Mouse (Mus musculus) heart, postnatal 0 days (tissue): Measurements from ENCODE around the gene Slc24a3. TPM values are rescaled to one million over a fixed set of nuclear protein-coding genes. Genes with fewer than 3 reads are reported as not detected.

Experiments used
- ATAC-seq: fragments of 200-750 bp; cut with Nextera tagmentation; 2 replicates; pipeline ENCODE4 v1.8.0; 2017; ENCODE audit warnings: low read depth, moderate number of reproducible peaks, moderate library complexity; ENCODE audit not compliant: insufficient read depth
- DNase-seq: peaks from one replicate; pipeline ENCODE4 v3.0.0-alpha.2; 2016; ENCODE audit warnings: low spot score
- H3K27ac ChIP-seq: fragments of 300-500 bp; sonication (generic); 2 replicates; pipeline ENCODE4 v1.5.1; 2014; ENCODE audit warnings: low read depth, mild to moderate bottlenecking
- H3K27me3 ChIP-seq: fragments of 300-500 bp; sonication (generic); 2 replicates; pipeline ENCODE4 v1.6.1; 2014; ENCODE audit warnings: low read length, mixed read lengths; ENCODE audit not compliant: control insufficient read depth, insufficient read depth
- H3K36me3 ChIP-seq: fragments of 300-500 bp; sonication (generic); replicated peaks from 2 replicates; pipeline ENCODE4 v1.6.1; 2014; ENCODE audit warnings: low read length, mixed read lengths; ENCODE audit not compliant: control insufficient read depth, insufficient read depth
- H3K4me1 ChIP-seq: fragments of 300-500 bp; sonication (generic); 2 replicates; pipeline ENCODE4 v1.6.1; 2014; ENCODE audit warnings: antibody characterized with exemption; ENCODE audit not compliant: control insufficient read depth, insufficient read depth
- H3K4me2 ChIP-seq: fragments of 300-500 bp; sonication (generic); 2 replicates; pipeline ENCODE4 v1.6.1; 2014; ENCODE audit warnings: low read depth, mild to moderate bottlenecking, low read length, moderate library complexity
- H3K4me3 ChIP-seq: fragments of 300-500 bp; sonication (generic); 2 replicates; pipeline ENCODE4 v1.5.1; 2014; ENCODE audit warnings: low read depth, low read length
- H3K9ac ChIP-seq: fragments of 300-500 bp; sonication (generic); replicated peaks from 2 replicates; pipeline ENCODE4 v1.6.1; 2014; ENCODE audit warnings: low read depth, low read length, mixed read lengths
- H3K9me3 ChIP-seq: fragments of 300-500 bp; sonication (generic); replicated peaks from 2 replicates; pipeline ENCODE4 v1.6.1; 2016; ENCODE audit warnings: low read length; ENCODE audit not compliant: control insufficient read depth
- CTCF ChIP-seq: IDR thresholded peaks from 2 replicates; pipeline ENCODE4 v1.5.1; 2016; ENCODE audit warnings: antibody characterized with exemption, control low read depth, low read depth
- EP300 ChIP-seq: IDR thresholded peaks from 2 replicates; pipeline ENCODE4 v1.6.1; 2016; ENCODE audit warnings: antibody characterized with exemption, low read depth
- WGBS: fragments of 180-500 bp; shearing (Covaris S2); extraction: QIAGEN DNeasy Blood & Tissue Kit; methylation state at CpG from one replicate; pipeline ENCODE4 v1.1.7; 2014; 5-methylcytosine and 5-hydroxymethylcytosine counted together
- polyA plus RNA-seq: library from polyadenylated mRNA; unstranded; fragments of >200 nt; fragmentation: Nextera tagmentation; extraction: Ambion mirVana; gene quantifications from 2 replicates; pipeline ENCODE4 v1.2.1, GENCODE M21; 2015
- total RNA-seq: library from RNA; depleted of rRNA; stranded (reverse); fragments of >200 nt; gene quantifications from 2 replicates; pipeline ENCODE4 v1.2.3, GENCODE M21; 2014; ENCODE audit warnings: low replicate concordance

Gene Slc24a3
- total and polyA plus RNA-seq, 2 experiments from 2014 or later: 0.63 to 3.7 TPM

- no peaks in the 10 kb centered on the region for H3K27me3 ChIP-seq
- H3K4me1 ChIP-seq: no peaks in the 10 kb centered on the region
- TF ChIP-seq EP300 (no peak), CTCF (peak; percentile 70)
- H3K27ac ChIP-seq: no peak overlapping the region
- ATAC-seq (peak; percentile 33; the same call in 1 of the 2 replicates), DNase-seq (peak; percentile 36)
- WGBS: 37% methylated on average over 15 of the region's 15 CpGs
- H3K4me3 ChIP-seq: no peak overlapping the region
- no peaks in the 10 kb centered on the region for H3K9me3 ChIP-seq
- no peak overlapping the region for H3K9ac ChIP-seq
- H3K36me3 ChIP-seq: no peaks in the 10 kb centered on the region
- H3K4me2 ChIP-seq: no peak overlapping the region
Observed at GRCm38 (mm10) chr2:145610796-145611705, 443.5 kb downstream of the Slc24a3 start.

- WGBS: 63% methylated on average over 8 of the region's 8 CpGs
- H3K4me2 ChIP-seq: no peak overlapping the region
- ATAC-seq (no peak), DNase-seq (no peak)
- no peak overlapping the region for H3K9ac ChIP-seq
- no peaks in the 10 kb centered on the region for H3K27me3 ChIP-seq
- no peaks in the 10 kb centered on the region for H3K36me3 ChIP-seq
- no peaks in the 10 kb centered on the region for H3K4me1 ChIP-seq
- TF ChIP-seq EP300: no peak
- 0 out of 2 replicates have a peak, but pooled peaks have one; percentile 23 for TF ChIP-seq CTCF
- H3K4me3 ChIP-seq: no peak overlapping the region
- H3K27ac ChIP-seq: no peak overlapping the region
- no peaks in the 10 kb centered on the region for H3K9me3 ChIP-seq
Observed at GRCm38 (mm10) chr2:145612937-145613336, 445.4 kb downstream of the Slc24a3 start.

GRCm38 (mm10) chr2:145613705-145614104 lies 446.2 kb downstream of the Slc24a3 start:
- WGBS: 87% methylated on average over 8 of the region's 8 CpGs
- H3K27ac ChIP-seq: no peak overlapping the region
- TF ChIP-seq EP300: no peak
- no peak for TF ChIP-seq CTCF

DNA sequence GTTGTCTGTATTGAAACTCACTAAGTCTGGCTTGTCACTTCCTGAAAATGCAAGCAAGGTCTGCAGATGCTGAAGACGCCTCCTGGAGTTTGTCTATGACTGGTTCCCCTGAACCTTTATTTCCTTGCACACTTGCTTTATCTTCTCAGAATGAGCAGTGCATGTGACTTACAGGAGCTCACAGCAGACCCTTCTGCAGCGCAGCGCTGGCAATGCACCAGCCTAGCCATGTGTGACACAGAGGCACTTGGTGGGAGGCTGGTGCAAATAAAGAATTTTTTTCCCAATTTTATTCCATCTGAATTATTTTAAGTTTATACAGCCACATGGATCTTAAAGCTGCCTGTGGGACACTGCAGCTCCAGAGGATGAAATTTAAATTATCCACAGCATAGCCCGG lies 452.1 kb downstream of the Slc24a3 start:
- no peak overlapping the region for H3K9ac ChIP-seq

More at GRCm38 (mm10) chr2:145613705-145614104, 446.2 kb downstream of the Slc24a3 start:
- H3K27me3 ChIP-seq: no peaks in the 10 kb centered on the region
- H3K4me2 ChIP-seq: no peak overlapping the region
- no peaks in the 10 kb centered on the region for H3K9me3 ChIP-seq
- H3K4me1 ChIP-seq: no peaks in the 10 kb centered on the region
- ATAC-seq: no peak
- no peaks in the 10 kb centered on the region for H3K36me3 ChIP-seq
- no peak for DNase-seq
- H3K9ac ChIP-seq: no peak overlapping the region
- H3K4me3 ChIP-seq: no peak overlapping the region

GRCm38 (mm10) chr2:145620709-145621108 lies 453.2 kb downstream of the Slc24a3 start:
- H3K27me3 ChIP-seq: no peaks in the 10 kb centered on the region
- no peak for DNase-seq
- H3K9ac ChIP-seq: no peak overlapping the region
- H3K4me1 ChIP-seq: peaks cover 3% of the 10 kb centered on the region; the same call in 1 of the 2 replicates
- H3K27ac ChIP-seq: no peak overlapping the region
- no peak overlapping the region for H3K4me2 ChIP-seq
- ATAC-seq: no peak
- no peaks in the 10 kb centered on the region for H3K36me3 ChIP-seq
- TF ChIP-seq EP300: no peak
- no peak for TF ChIP-seq CTCF
- no peak overlapping the region for H3K4me3 ChIP-seq
- no peaks in the 10 kb centered on the region for H3K9me3 ChIP-seq

More for the DNA sequence above, 452.1 kb downstream of the Slc24a3 start:
- H3K4me1 ChIP-seq: peaks cover 3% of the 10 kb centered on the region; the same call in 1 of the 2 replicates
- H3K27ac ChIP-seq: no peak overlapping the region
- H3K9me3 ChIP-seq: no peaks in the 10 kb centered on the region
- DNase-seq (no peak), ATAC-seq (no peak)
- 72% methylated on average over 4 of the region's 4 CpGs for whole genome bisulfite sequencing
- H3K4me3 ChIP-seq: no peak overlapping the region
- no peaks in the 10 kb centered on the region for H3K36me3 ChIP-seq
- H3K27me3 ChIP-seq: no peaks in the 10 kb centered on the region
- TF ChIP-seq CTCF (no peak), EP300 (no peak)
- H3K4me2 ChIP-seq: no peak overlapping the region
